Mouse (Mus musculus): ENCODE measurements at regions not wholly inside any gene's neighbourhood (a gene's known extent, or its start where the extent isn't known, plus 50 kb on each side); places are given as distances from the start of the nearest gene placed in this dataset.
"Not testable (repeated sequence)": the region's sequence is repeated elsewhere in the genome, so short reads cannot be mapped to it uniquely, and the experiment has no call there.

- H3K27ac ChIP-seq: no peak overlapping the region
- 71% methylated on average over 5 of the region's 5 CpGs for WGBS
- no peak overlapping the region for H3K4me2 ChIP-seq
- no peaks in the 10 kb centered on the region for H3K9me3 ChIP-seq (replicated peaks)
- no peak overlapping the region for H3K4me3 ChIP-seq
- H3K27me3 ChIP-seq: no peaks in the 10 kb centered on the region
- no peaks in the 10 kb centered on the region for H3K36me3 ChIP-seq
- H3K4me1 ChIP-seq (replicated peaks): no peaks in the 10 kb centered on the region
- H3K9ac ChIP-seq: no peak overlapping the region
- no peak for ATAC-seq (replicated peaks; ENCODE audit: insufficient number of reproducible peaks, insufficient read depth, low FRiP score, low read depth)
Observed at GRCm38 (mm10) chr4:153620871-153621270, 138.3 kb upstream of the Ajap1 start.

DNA sequence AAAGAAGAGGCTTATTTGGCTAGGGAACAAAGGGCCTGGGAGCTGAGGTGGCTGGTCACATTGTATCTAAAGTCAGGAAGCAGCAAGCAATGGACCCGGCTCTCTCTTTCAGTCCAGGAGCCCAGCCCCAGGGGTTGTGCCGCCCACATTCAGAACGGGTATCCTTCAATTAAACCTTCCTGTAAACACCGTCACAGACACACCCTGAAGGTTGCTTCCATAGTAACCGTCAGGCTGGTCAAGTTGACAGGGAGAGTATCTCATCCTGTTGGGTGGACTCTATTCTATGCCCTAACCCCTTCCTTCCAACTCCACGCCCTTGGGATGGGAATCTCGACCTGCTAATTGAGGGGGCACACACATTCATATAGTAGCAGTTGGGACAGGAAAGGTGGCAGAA, 148.6 kb upstream of the Ajap1 start:
- no peaks in the 10 kb centered on the region; the same call in 1 of the 2 replicates for H3K27me3 ChIP-seq
- ATAC-seq (replicated peaks; ENCODE audit: insufficient number of reproducible peaks, insufficient read depth, low FRiP score, low read depth): no peak
- 69% methylated on average over 7 of the region's 7 CpGs for WGBS

GRCm38 (mm10) chr4:153632056-153632455, 149.4 kb upstream of the Ajap1 start:
- Histone ChIP-seq H3K27ac (no peak overlapping the region), H3K27me3 (no peaks in the 10 kb centered on the region; the same call in 1 of the 2 replicates), H3K9me3 (replicated peaks) (0 out of 2 replicates have a peak, but pooled peaks cover 3% of the 10 kb centered on the region), H3K9ac (no peak overlapping the region), H3K4me1 (replicated peaks) (no peaks in the 10 kb centered on the region), H3K4me2 (no peak overlapping the region), H3K36me3 (no peaks in the 10 kb centered on the region), H3K4me3 (no peak overlapping the region)
- no peak for ATAC-seq (replicated peaks; ENCODE audit: insufficient number of reproducible peaks, insufficient read depth, low FRiP score, low read depth)
- WGBS: 88% methylated on average over 5 of the region's 5 CpGs

More for the DNA sequence above, 148.6 kb upstream of the Ajap1 start:
- 0 out of 2 replicates have a peak, but pooled peaks cover 3% of the 10 kb centered on the region for H3K9me3 ChIP-seq (replicated peaks)
- H3K4me3 ChIP-seq: no peak overlapping the region
- no peak overlapping the region for H3K27ac ChIP-seq
- H3K4me1 ChIP-seq (replicated peaks): no peaks in the 10 kb centered on the region
- H3K36me3 ChIP-seq: no peaks in the 10 kb centered on the region
- no peak overlapping the region for H3K4me2 ChIP-seq
- no peak overlapping the region for H3K9ac ChIP-seq

DNA sequence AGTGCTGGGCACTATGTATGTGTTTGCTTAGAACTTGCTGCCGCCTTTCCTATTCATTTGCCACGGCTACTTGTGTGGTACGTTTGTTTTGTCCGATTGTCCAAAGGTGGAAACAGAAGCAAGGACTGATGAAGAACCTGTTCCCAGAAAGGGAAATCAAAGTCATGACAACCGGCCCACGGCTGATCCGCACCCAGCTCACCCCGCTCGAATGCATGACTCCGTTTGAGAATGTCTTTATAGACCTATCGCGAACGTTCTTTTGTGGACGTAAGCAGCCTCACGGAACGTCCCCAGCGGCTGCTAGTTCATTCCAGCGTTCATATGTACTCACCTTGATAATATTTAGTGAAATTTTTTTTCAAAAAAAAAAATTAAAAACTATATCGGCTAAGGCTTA, 149.9 kb upstream of the Ajap1 start:
- no peaks in the 10 kb centered on the region for H3K36me3 ChIP-seq
- ATAC-seq (replicated peaks; ENCODE audit: insufficient number of reproducible peaks, insufficient read depth, low FRiP score, low read depth): no peak
- no peak overlapping the region for H3K27ac ChIP-seq
- 88% methylated on average over 19 of the region's 19 CpGs for WGBS
- H3K4me1 ChIP-seq (replicated peaks): no peaks in the 10 kb centered on the region
- no peaks in the 10 kb centered on the region; the same call in 1 of the 2 replicates for H3K27me3 ChIP-seq
- 0 out of 2 replicates have a peak, but pooled peaks cover 3% of the 10 kb centered on the region for H3K9me3 ChIP-seq (replicated peaks)
- no peak overlapping the region for H3K4me3 ChIP-seq
- no peak overlapping the region for H3K4me2 ChIP-seq
- H3K9ac ChIP-seq: no peak overlapping the region

DNA sequence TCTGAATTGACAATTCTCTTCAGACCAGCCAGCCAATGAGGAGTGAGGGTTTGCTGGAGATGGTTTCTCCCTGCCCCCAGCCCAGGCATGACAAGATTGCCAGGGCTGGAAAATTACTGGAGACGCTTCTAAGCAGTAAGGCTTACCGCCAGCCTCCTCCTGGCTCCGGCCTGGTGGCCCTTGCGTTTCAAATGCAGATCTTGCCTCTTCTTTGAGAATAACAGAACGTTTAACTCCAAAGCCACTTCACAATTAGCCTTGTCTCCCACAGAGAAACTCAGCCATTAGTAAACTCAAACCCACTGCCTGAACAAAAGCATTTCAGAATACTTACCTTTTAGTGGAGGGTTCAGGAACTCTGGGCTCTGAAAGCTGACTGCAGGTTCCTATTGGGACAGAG, 150.6 kb upstream of the Ajap1 start:
- Histone ChIP-seq H3K27me3 (no peaks in the 10 kb centered on the region; the same call in 1 of the 2 replicates), H3K4me1 (replicated peaks) (no peaks in the 10 kb centered on the region), H3K4me3 (no peak overlapping the region), H3K9me3 (replicated peaks) (0 out of 2 replicates have a peak, but pooled peaks cover 3% of the 10 kb centered on the region), H3K36me3 (no peaks in the 10 kb centered on the region), H3K4me2 (no peak overlapping the region), H3K27ac (no peak overlapping the region), H3K9ac (no peak overlapping the region)
- 34% methylated on average over 5 of the region's 5 CpGs for WGBS
- no peak for ATAC-seq (replicated peaks; ENCODE audit: insufficient number of reproducible peaks, insufficient read depth, low FRiP score, low read depth)

GRCm38 (mm10) chr4:153634221-153634881, 151.7 kb upstream of the Ajap1 start:
- Histone ChIP-seq H3K27ac (no peak overlapping the region), H3K4me2 (no peak overlapping the region), H3K4me3 (no peak overlapping the region), H3K36me3 (no peaks in the 10 kb centered on the region), H3K9me3 (replicated peaks) (0 out of 2 replicates have a peak, but pooled peaks cover 3% of the 10 kb centered on the region), H3K27me3 (no peaks in the 10 kb centered on the region; the same call in 1 of the 2 replicates), H3K4me1 (replicated peaks) (no peaks in the 10 kb centered on the region), H3K9ac (no peak overlapping the region)
- ATAC-seq (replicated peaks; ENCODE audit: insufficient number of reproducible peaks, insufficient read depth, low FRiP score, low read depth): no peak
- WGBS: 29% methylated on average over 14 of the region's 15 CpGs

- ATAC-seq (replicated peaks; ENCODE audit: insufficient number of reproducible peaks, insufficient read depth, low FRiP score, low read depth): no peak
- WGBS: 0% methylated on average over 1 of the region's 1 CpGs
- H3K27me3 ChIP-seq: no peaks in the 10 kb centered on the region; the same call in 1 of the 2 replicates
- no peak overlapping the region for H3K9ac ChIP-seq
- no peak overlapping the region for H3K27ac ChIP-seq
- no peak overlapping the region for H3K4me3 ChIP-seq
- no peaks in the 10 kb centered on the region for H3K9me3 ChIP-seq (replicated peaks)
- H3K4me2 ChIP-seq: no peak overlapping the region
- no peaks in the 10 kb centered on the region for H3K36me3 ChIP-seq
- H3K4me1 ChIP-seq (replicated peaks): no peaks in the 10 kb centered on the region
Observed at GRCm38 (mm10) chr4:153637989-153638388, 155.4 kb upstream of the Ajap1 start.

GRCm38 (mm10) chr4:153651849-153652248, 169.2 kb upstream of the Ajap1 start:
- 0 out of 2 replicates have a peak, but pooled peaks have one; percentile 31 for ATAC-seq (replicated peaks; ENCODE audit: insufficient number of reproducible peaks, insufficient read depth, low FRiP score, low read depth)
- no peaks in the 10 kb centered on the region for H3K9me3 ChIP-seq (replicated peaks)

GRCm38 (mm10) chr4:153652841-153653240, 170.2 kb upstream of the Ajap1 start:
- ATAC-seq (replicated peaks; ENCODE audit: insufficient number of reproducible peaks, insufficient read depth, low FRiP score, low read depth): no peak
- H3K27ac ChIP-seq: no peak overlapping the region
- H3K9ac ChIP-seq: no peak overlapping the region
- 80% methylated on average over 11 of the region's 11 CpGs for WGBS
- no peak overlapping the region for H3K4me2 ChIP-seq
- no peaks in the 10 kb centered on the region for H3K36me3 ChIP-seq
- H3K4me3 ChIP-seq: no peak overlapping the region
- H3K27me3 ChIP-seq: no peaks in the 10 kb centered on the region
- no peaks in the 10 kb centered on the region for H3K4me1 ChIP-seq (replicated peaks)
- H3K9me3 ChIP-seq (replicated peaks): no peaks in the 10 kb centered on the region

More at GRCm38 (mm10) chr4:153651849-153652248, 169.2 kb upstream of the Ajap1 start:
- H3K27me3 ChIP-seq: no peaks in the 10 kb centered on the region
- no peaks in the 10 kb centered on the region for H3K36me3 ChIP-seq
- WGBS: 8% methylated on average over 5 of the region's 5 CpGs
- no peaks in the 10 kb centered on the region for H3K4me1 ChIP-seq (replicated peaks)
- H3K9ac ChIP-seq: no peak overlapping the region
- H3K4me2 ChIP-seq: no peak overlapping the region
- H3K27ac ChIP-seq: no peak overlapping the region
- no peak overlapping the region for H3K4me3 ChIP-seq

- no peak overlapping the region for H3K27ac ChIP-seq
- H3K9ac ChIP-seq: no peak overlapping the region
- H3K36me3 ChIP-seq: no peaks in the 10 kb centered on the region
- no peaks in the 10 kb centered on the region for H3K4me1 ChIP-seq (replicated peaks)
- H3K27me3 ChIP-seq: no peaks in the 10 kb centered on the region
- ATAC-seq (replicated peaks; ENCODE audit: insufficient number of reproducible peaks, insufficient read depth, low FRiP score, low read depth): no peak
- 61% methylated on average over 7 of the region's 7 CpGs for WGBS
- H3K9me3 ChIP-seq (replicated peaks): no peaks in the 10 kb centered on the region
- no peak overlapping the region for H3K4me3 ChIP-seq
- no peak overlapping the region for H3K4me2 ChIP-seq
Observed at GRCm38 (mm10) chr4:153662731-153663130, 180.1 kb upstream of the Ajap1 start.

DNA sequence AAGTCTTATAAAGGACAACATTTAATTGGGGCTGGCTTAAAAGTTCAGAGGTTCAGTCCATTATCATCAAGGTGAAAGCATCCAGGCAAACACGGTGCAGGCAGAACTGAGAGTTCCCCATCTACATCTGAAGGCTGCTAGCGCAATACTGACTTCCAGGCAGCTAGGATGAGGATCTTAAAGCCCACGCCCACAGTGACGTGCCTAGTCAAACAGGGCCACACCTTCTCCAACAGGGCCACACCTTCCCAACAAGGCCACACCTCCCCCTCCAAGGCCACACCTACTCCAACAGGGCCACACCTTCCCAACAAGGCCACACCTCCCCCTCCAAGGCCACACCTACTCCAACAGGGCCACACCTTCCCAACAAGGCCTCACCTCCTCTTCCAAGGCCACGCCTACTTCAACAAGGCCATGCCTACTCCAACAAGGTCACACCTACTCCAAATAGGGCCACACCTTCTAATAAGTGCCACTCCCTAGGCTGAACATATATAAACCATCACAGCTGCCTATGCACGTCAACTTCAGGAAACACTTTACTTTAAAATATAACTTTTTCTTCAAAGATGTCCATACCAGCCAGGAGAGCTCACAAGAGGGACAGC, 184.1 kb upstream of the Ajap1 start:
- H3K27me3 ChIP-seq; H3K9ac ChIP-seq; H3K4me1 ChIP-seq (replicated peaks); H3K4me3 ChIP-seq; H3K9me3 ChIP-seq (replicated peaks); H3K27ac ChIP-seq; H3K36me3 ChIP-seq; H3K4me2 ChIP-seq; ATAC-seq (replicated peaks; ENCODE audit: insufficient number of reproducible peaks, insufficient read depth, low FRiP score, low read depth): not testable (repeated sequence)
- WGBS: 70% methylated on average over 6 of the region's 6 CpGs

- WGBS: 63% methylated on average over 4 of the region's 4 CpGs
- no peaks in the 10 kb centered on the region for H3K4me1 ChIP-seq (replicated peaks)
- no peak for ATAC-seq (replicated peaks; ENCODE audit: insufficient number of reproducible peaks, insufficient read depth, low FRiP score, low read depth)
Observed at GRCm38 (mm10) chr4:153669070-153669469, 186.5 kb upstream of the Ajap1 start.

More at GRCm38 (mm10) chr4:153669070-153669469, 186.5 kb upstream of the Ajap1 start:
- H3K9me3 ChIP-seq (replicated peaks): no peaks in the 10 kb centered on the region
- no peaks in the 10 kb centered on the region for H3K36me3 ChIP-seq
- H3K27me3 ChIP-seq: no peaks in the 10 kb centered on the region
- H3K4me2 ChIP-seq: no peak overlapping the region
- no peak overlapping the region for H3K9ac ChIP-seq
- no peak overlapping the region for H3K4me3 ChIP-seq
- H3K27ac ChIP-seq: no peak overlapping the region
